Mouse (Mus musculus) erythroblast, embryonic 14.5 days (primary cell): Measurements from ENCODE around the gene Hacd4. TPM values are rescaled to one million over a fixed set of nuclear protein-coding genes. Genes with fewer than 3 reads are reported as not detected.

ENCODE experiments used
- H3K27me3 ChIP-seq: 2 replicates; pipeline ENCODE4 v1.6.1; 2012; ENCODE audit warnings: inconsistent platforms; ENCODE audit not compliant: control insufficient read depth
- H3K36me3 ChIP-seq: 2 replicates; pipeline ENCODE4 v1.6.1; 2012; ENCODE audit warnings: mild to moderate bottlenecking, inconsistent platforms; ENCODE audit not compliant: control insufficient read depth
- H3K4me1 ChIP-seq: 2 replicates; pipeline ENCODE4 v1.6.1; 2012; ENCODE audit warnings: inconsistent platforms; ENCODE audit not compliant: control insufficient read depth
- H3K4me3 ChIP-seq: replicated peaks from 2 replicates; pipeline ENCODE3; 2012; ENCODE audit warnings: moderate library complexity, mild to moderate bottlenecking, inconsistent platforms
- H3K9me3 ChIP-seq: 2 replicates; pipeline ENCODE4 v1.6.1; 2012; ENCODE audit warnings: low read length, inconsistent platforms, mixed read lengths; ENCODE audit not compliant: control insufficient read depth
- GATA1 ChIP-seq: IDR thresholded peaks from 2 replicates; pipeline ENCODE4 v1.6.1; 2012; ENCODE audit warnings: low read length, inconsistent platforms, mixed read lengths
- TAL1 ChIP-seq: IDR thresholded peaks from 3 replicates; pipeline ENCODE4 v1.6.1; 2012; ENCODE audit warnings: low read length, inconsistent platforms, mixed read lengths
- polyA plus RNA-seq: library from polyadenylated mRNA; stranded (reverse); fragments of >175 nt; gene quantifications from 2 replicates; pipeline ENCODE4 v1.2.3, GENCODE M21; 2012

Gene Hacd4
- polyA plus RNA-seq, 1 experiment, result 0.01 TPM

- Histone ChIP-seq H3K4me3 (no peak overlapping the region), H3K4me1 (no peaks in the 10 kb centered on the region), H3K36me3 (no peaks in the 10 kb centered on the region), H3K9me3 (no peaks in the 10 kb centered on the region), H3K27me3 (no peaks in the 10 kb centered on the region)
- TF ChIP-seq GATA1 (no peak), TAL1 (no peak)
These were observed 24.4 kb upstream of the Hacd4 start for GRCm38 (mm10) chr4:88462981-88463646.

GRCm38 (mm10) chr4:88462501-88462900 lies 23.8 kb upstream of the Hacd4 start:
- Histone ChIP-seq H3K9me3 (no peaks in the 10 kb centered on the region), H3K4me1 (no peaks in the 10 kb centered on the region), H3K4me3 (no peak overlapping the region), H3K36me3 (no peaks in the 10 kb centered on the region), H3K27me3 (no peaks in the 10 kb centered on the region)
- TF ChIP-seq GATA1 (no peak), TAL1 (no peak)

GRCm38 (mm10) chr4:88461315-88461714 lies 22.6 kb upstream of the Hacd4 start:
- no peak for TF ChIP-seq TAL1
- no peak for TF ChIP-seq GATA1
- Histone ChIP-seq H3K9me3 (no peaks in the 10 kb centered on the region), H3K4me3 (no peak overlapping the region), H3K27me3 (no peaks in the 10 kb centered on the region), H3K4me1 (no peaks in the 10 kb centered on the region), H3K36me3 (no peaks in the 10 kb centered on the region)

- Histone ChIP-seq H3K4me3 (no peak overlapping the region), H3K36me3 (no peaks in the 10 kb centered on the region), H3K9me3 (no peaks in the 10 kb centered on the region), H3K27me3 (no peaks in the 10 kb centered on the region), H3K4me1 (no peaks in the 10 kb centered on the region)
- TF ChIP-seq TAL1, result no peak
- no peak for TF ChIP-seq GATA1
These were observed 19.9 kb upstream of the Hacd4 start for GRCm38 (mm10) chr4:88458673-88459072.

- TF ChIP-seq TAL1 (no peak), GATA1 (no peak)
- Histone ChIP-seq H3K36me3 (no peaks in the 10 kb centered on the region), H3K4me3 (no peak overlapping the region), H3K27me3 (no peaks in the 10 kb centered on the region), H3K9me3 (no peaks in the 10 kb centered on the region), H3K4me1 (no peaks in the 10 kb centered on the region)
These were observed 19.4 kb upstream of the Hacd4 start for GRCm38 (mm10) chr4:88458093-88458492.

GRCm38 (mm10) chr4:88450087-88450765 lies 11.5 kb upstream of the Hacd4 start:
- no peaks in the 10 kb centered on the region for H3K9me3 ChIP-seq
- H3K36me3 ChIP-seq, result no peaks in the 10 kb centered on the region
- TF ChIP-seq TAL1 (no peak), GATA1 (no peak)
- no peaks in the 10 kb centered on the region for H3K27me3 ChIP-seq
- H3K4me3 ChIP-seq, result no peak overlapping the region
- no peaks in the 10 kb centered on the region for H3K4me1 ChIP-seq

- no peak for TF ChIP-seq TAL1
- TF ChIP-seq GATA1, result no peak
- H3K4me3 ChIP-seq, result no peak overlapping the region
- no peaks in the 10 kb centered on the region for H3K9me3 ChIP-seq
- no peaks in the 10 kb centered on the region for H3K4me1 ChIP-seq
- no peaks in the 10 kb centered on the region for H3K36me3 ChIP-seq
- no peaks in the 10 kb centered on the region for H3K27me3 ChIP-seq
These were observed 10.2 kb upstream of the Hacd4 start for GRCm38 (mm10) chr4:88448976-88449375.

- Histone ChIP-seq H3K9me3 (no peaks in the 10 kb centered on the region), H3K36me3 (no peaks in the 10 kb centered on the region), H3K4me1 (peaks cover 7% of the 10 kb centered on the region), H3K4me3 (no peak overlapping the region), H3K27me3 (no peaks in the 10 kb centered on the region)
- TF ChIP-seq TAL1, result no peak
- no peak for TF ChIP-seq GATA1
These were observed 2.1 kb upstream of the Hacd4 start for GRCm38 (mm10) chr4:88440814-88441213.

- Histone ChIP-seq H3K4me1 (peaks cover 7% of the 10 kb centered on the region), H3K4me3 (no peak overlapping the region), H3K27me3 (no peaks in the 10 kb centered on the region), H3K36me3 (no peaks in the 10 kb centered on the region), H3K9me3 (no peaks in the 10 kb centered on the region)
- no peak for TF ChIP-seq GATA1
These were observed 968 bp upstream of the Hacd4 start for GRCm38 (mm10) chr4:88439669-88440123.
